ENCODE assay signal across 15 mouse cellular contexts in genomic region chr13:98693316-98693715, GRCm38 (mm10). TPM values are rescaled to one million over a fixed set of nuclear protein-coding genes. Genes with fewer than 3 reads are reported as not detected.
DNase-seq lines count a peak whose midpoint lies in the region; ATAC-seq and TF ChIP-seq lines count a peak whose summit lies in the region.
"Had no signal": no experiment of that assay in that cellular context is flagged by ENCODE, and none has a peak within 500 bp of the region (broad histone marks: within the 10 kb centered on the region; RNA-seq: fewer than 3 reads in every experiment).

No protein-coding gene starts in this region.

- no peaks in the 10 kb centered on the region for H3K4me1 ChIP-seq in heart, adult 2 months (ENCODE audit: control insufficient read depth, insufficient read depth, low read length)
- peaks cover 32% of the 10 kb centered on the region for H3K4me1 ChIP-seq in heart, embryonic 12.5 days (replicated peaks)

- TF ChIP-seq POLR2A in heart, adult 2 months (IDR thresholded peaks at IDR 0.05; ENCODE audit: insufficient read depth, low read depth, low read length): no peak

- no peak overlapping the region for H3K4me2 ChIP-seq in heart, embryonic 12.5 days
- H3K4me2 ChIP-seq: hindbrain, embryonic 13.5 days had no signal

- TF ChIP-seq CTCF in heart, adult 2 months (IDR thresholded peaks at IDR 0.05): no peak

- 92% methylated on average over 11 of the region's 11 CpGs for WGBS in heart, adult 2 months
- WGBS in heart, embryonic 12.5 days: 86% methylated on average over 11 of the region's 11 CpGs

- no peak for TF ChIP-seq EP300 in heart, adult 2 months (IDR thresholded peaks at IDR 0.05; ENCODE audit: insufficient read depth, low read depth, low read length)

- no peak overlapping the region for H3K9ac ChIP-seq in heart, adult 2 months (ENCODE audit: low read depth, low read length)
- no peak overlapping the region for H3K9ac ChIP-seq in heart, embryonic 12.5 days
- H3K9ac ChIP-seq: hindbrain, embryonic 13.5 days had no signal

- ATAC-seq in heart, embryonic 12.5 days (ENCODE audit: insufficient number of reproducible peaks, low FRiP score): no peak

- no peaks in the 10 kb centered on the region for H3K9me3 ChIP-seq in heart, embryonic 12.5 days (replicated peaks)
- H3K9me3 ChIP-seq: heart, embryonic 10.5 days; hindbrain, embryonic 13.5 days; limb, embryonic 10.5 days had no signal

- peaks cover 3% of the 10 kb centered on the region; the same call in 1 of the 2 replicates for H3K27me3 ChIP-seq in heart, adult 2 months (ENCODE audit: control insufficient read depth, insufficient read depth, low read length)
- peaks cover 43% of the 10 kb centered on the region for H3K27me3 ChIP-seq in heart, embryonic 12.5 days (replicated peaks)

- intact Hi-C loops in heart, adult 2 months (cut with DNase I): no loop called here

- no peaks in the 10 kb centered on the region for H3K79me2 ChIP-seq in heart, adult 2 months (replicated peaks; ENCODE audit: control insufficient read depth, insufficient read depth, low read length)

- H3K36me3 ChIP-seq in heart, adult 2 months (ENCODE audit: control insufficient read depth, insufficient read depth, low read length): no peaks in the 10 kb centered on the region
- H3K36me3 ChIP-seq in heart, embryonic 12.5 days: no peaks in the 10 kb centered on the region
- H3K36me3 ChIP-seq: heart, embryonic 10.5 days; hindbrain, embryonic 13.5 days; limb, embryonic 10.5 days had no signal

- H3K4me3 ChIP-seq in heart, adult 2 months: no peak overlapping the region
- H3K4me3 ChIP-seq in heart, embryonic 12.5 days: no peak overlapping the region
- H3K4me3 ChIP-seq: erythroblast, embryonic 14.5 days; heart, embryonic 10.5 days; hindbrain, embryonic 13.5 days; limb, embryonic 10.5 days had no signal

- no peak overlapping the region for H3K27ac ChIP-seq in heart, adult 2 months
- no peak overlapping the region for H3K27ac ChIP-seq in heart, embryonic 12.5 days (ENCODE audit: poor library complexity, severe bottlenecking)
- H3K27ac ChIP-seq: heart, embryonic 10.5 days; hindbrain, embryonic 13.5 days; limb, embryonic 10.5 days had no signal

- DNase-seq in heart, adult 2 months: peak; percentile 8 to 23
- DNase-seq in 3134 (ENCODE audit: extremely low read depth, insufficient read length, low spot score): peak; percentile 31
- peak; percentile 7 for DNase-seq in fat pad, adult 2 months (ENCODE audit: extremely low read depth, low read depth, low spot score)
- DNase-seq in lung, postnatal 36 days: peak; percentile 13
- no peak for DNase-seq in frontal cortex, postnatal 10 days (ENCODE audit: low spot score in 2 of 2)
- DNase-seq in layer of hippocampus, postnatal 36 days: no peak
- no peak for DNase-seq in embryo, embryonic 11 days
- DNase-seq: layer of hippocampus, adult 9-11 months; thymus, postnatal 14 days had no signal

RNA-seq across cellular contexts. Expression of gene Tmem171, which starts 1.3 kb away (rescaled TPM):
- total RNA-seq in heart, adult 2 months (2021): 1 to 10 TPM; 4.6 to 8.1 TPM
- 9.1 and 11.1 TPM in 2 replicates for polyA plus RNA-seq in heart, adult 2 months (2012; rRNA removed)
- polyA plus RNA-seq in heart, embryonic 12.5 days (2016; fragmentation: Nextera tagmentation; extraction: Ambion mirVana): 0.93 and 1.4 TPM in 2 replicates
- 1 to 10 TPM; 1.1 to 1.4 TPM for total RNA-seq in layer of hippocampus, postnatal 36 days (2021)
- polyA plus RNA-seq: erythroblast, embryonic 14.5 days; hindbrain, embryonic 13.5 days; limb, embryonic 10.5 days; neural tube, embryonic 11.5 days had no signal

RNA-seq across cellular contexts. Expression of gene Tmem174, which starts 56.1 kb away (rescaled TPM):
- not detected for total RNA-seq in heart, adult 2 months (2021)
- polyA plus RNA-seq in heart, adult 2 months (2012; rRNA removed): not detected in 2 replicates
- not detected in 2 replicates for polyA plus RNA-seq in heart, embryonic 12.5 days (2016; fragmentation: Nextera tagmentation; extraction: Ambion mirVana)
- total RNA-seq in layer of hippocampus, postnatal 36 days (2021): under 1 TPM in 1 of 2 experiments, not detected in 1; 0.15 TPM
- polyA plus RNA-seq: erythroblast, embryonic 14.5 days; hindbrain, embryonic 13.5 days; limb, embryonic 10.5 days; neural tube, embryonic 11.5 days had no signal

Comparison
In these comparisons a context has a peak if more than half of its experiments do, and no peak if none do; other contexts are left out.
1. DNase-seq: peak in heart, adult 2 months (2 of 2), 3134 (single experiment), fat pad, adult 2 months (single experiment) and lung, postnatal 36 days (single experiment); none in frontal cortex, postnatal 10 days (0 of 2), layer of hippocampus, postnatal 36 days (0 of 2) and embryo, embryonic 11 days (single experiment).